Mouse (Mus musculus) liver, postnatal 0 days (tissue): ENCODE results near the gene Gng12.

Experiments used
- CTCF ChIP-seq: sonication (generic); IDR thresholded peaks from 2 replicates; pipeline ENCODE4 v1.5.1; 2016; ENCODE audit warnings: antibody characterized with exemption, low read depth
- EP300 ChIP-seq: IDR thresholded peaks from 2 replicates; pipeline ENCODE4 v1.6.1; 2016; ENCODE audit warnings: antibody characterized with exemption, low read depth, mild to moderate bottlenecking

DNA sequence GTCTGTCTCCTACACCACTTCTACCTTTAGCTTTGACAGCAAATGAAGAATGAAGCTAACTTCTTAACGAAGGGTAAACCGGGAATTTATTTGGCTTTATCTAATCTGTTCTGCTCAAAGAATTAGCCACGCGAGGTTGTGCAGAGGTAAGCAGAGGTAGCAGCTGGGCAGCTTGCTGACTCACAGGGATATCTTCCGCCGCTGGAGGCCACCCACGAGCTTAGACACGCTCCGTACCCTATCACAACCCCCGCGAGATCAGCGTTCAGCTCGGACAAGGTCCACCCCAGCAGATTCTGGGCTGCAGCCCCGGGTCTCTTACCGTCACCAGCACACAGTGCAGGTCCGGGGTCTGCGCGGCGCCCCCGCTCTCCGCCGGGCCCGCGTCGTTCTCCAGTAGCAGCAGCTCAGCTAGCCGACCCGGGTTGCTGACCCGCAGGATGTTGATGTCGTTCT lies 140.2 kb downstream of the Gng12 start:
- TF ChIP-seq CTCF (peak; percentile 86), EP300 (peak; percentile 9; the same call in 1 of the 2 replicates)
